In the genomic region with DNA sequence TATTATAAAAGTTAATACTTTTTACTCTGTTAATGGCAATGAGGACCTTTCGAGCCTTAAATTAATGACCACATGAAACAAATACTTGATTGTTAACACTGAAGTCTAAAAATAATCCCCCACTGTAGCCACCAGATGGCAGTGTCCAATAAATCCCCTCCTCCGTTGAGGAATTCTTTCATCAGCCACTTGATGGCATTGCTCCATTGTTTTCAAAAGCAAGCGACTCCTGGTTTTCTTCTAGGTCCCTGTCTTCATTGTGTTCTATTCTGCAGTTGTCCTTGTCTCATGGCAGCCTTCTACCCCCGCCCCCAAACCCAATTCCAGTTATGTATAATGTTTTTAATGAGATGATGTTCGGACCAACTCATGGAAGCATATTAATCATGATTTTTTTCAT, we compare ENCODE assay signal across 8 mouse cellular contexts.
DNase-seq lines count a peak whose midpoint lies in the region; ATAC-seq and TF ChIP-seq lines count a peak whose summit lies in the region.

No protein-coding gene starts in this region.

- H3K36me3 ChIP-seq in liver, adult 2 months (ENCODE audit: control insufficient read depth, insufficient read depth, low read length), result no peaks in the 10 kb centered on the region
- no peaks in the 10 kb centered on the region for H3K36me3 ChIP-seq in liver, embryonic 11.5 days (ENCODE audit: control insufficient read depth, insufficient read depth, low read length)
- no peaks in the 10 kb centered on the region for H3K36me3 ChIP-seq in hindbrain, embryonic 16.5 days (ENCODE audit: control insufficient read depth, insufficient read depth, low read length)
- H3K36me3 ChIP-seq in liver, postnatal 0 days (replicated peaks; ENCODE audit: insufficient read depth, low read length), result no peaks in the 10 kb centered on the region
- H3K36me3 ChIP-seq in thymus, adult 2 months (ENCODE audit: control insufficient read depth, insufficient read depth, low read length), result no peaks in the 10 kb centered on the region

- no peaks in the 10 kb centered on the region for H3K27me3 ChIP-seq in liver, adult 2 months (ENCODE audit: control insufficient read depth, insufficient read depth, low read length)
- no peaks in the 10 kb centered on the region for H3K27me3 ChIP-seq in liver, embryonic 11.5 days (replicated peaks; ENCODE audit: control insufficient read depth, insufficient read depth, low read length)
- H3K27me3 ChIP-seq in hindbrain, embryonic 16.5 days (replicated peaks; ENCODE audit: control insufficient read depth, insufficient read depth, low read length), result no peaks in the 10 kb centered on the region
- H3K27me3 ChIP-seq in liver, postnatal 0 days (ENCODE audit: insufficient read depth, low read length), result no peaks in the 10 kb centered on the region
- no peaks in the 10 kb centered on the region for H3K27me3 ChIP-seq in thymus, adult 2 months (ENCODE audit: control insufficient read depth, insufficient read depth, low read length)

- TF ChIP-seq CTCF in liver, adult 2 months (IDR thresholded peaks at IDR 0.05; ENCODE audit: low read depth, low read length), result 0 out of 2 replicates have a peak, but pooled peaks have one; percentile 8
- TF ChIP-seq CTCF in liver, postnatal 0 days (IDR thresholded peaks at IDR 0.05; ENCODE audit: low read depth), result peak; percentile 77
- TF ChIP-seq CTCF in thymus, adult 2 months (IDR thresholded peaks at IDR 0.05; ENCODE audit: borderline replicate concordance, control insufficient read depth, extremely low read depth, insufficient read depth, low read length, poor library complexity), result no peak

- WGBS in liver, adult 2 months, result 16% methylated on average over 5 of the region's 5 CpGs
- 20% methylated on average over 5 of the region's 5 CpGs for WGBS in liver, embryonic 11.5 days
- WGBS in hindbrain, embryonic 16.5 days, result 16% methylated on average over 5 of the region's 5 CpGs
- WGBS in liver, postnatal 0 days (ENCODE audit: insufficient replicate concordance), result 14% methylated on average over 5 of the region's 5 CpGs
- WGBS in thymus, adult 2 months, result 22% methylated on average over 5 of the region's 5 CpGs

- no peaks in the 10 kb centered on the region for H3K79me2 ChIP-seq in liver, adult 2 months (ENCODE audit: control insufficient read depth, insufficient read depth, low read length)

- no peaks in the 10 kb centered on the region for H3K4me1 ChIP-seq in liver, adult 2 months (ENCODE audit: control insufficient read depth, insufficient read depth, low read length)
- H3K4me1 ChIP-seq in liver, embryonic 11.5 days (replicated peaks; ENCODE audit: control insufficient read depth, insufficient read depth, low read length), result no peaks in the 10 kb centered on the region
- H3K4me1 ChIP-seq in hindbrain, embryonic 16.5 days (ENCODE audit: control insufficient read depth, insufficient read depth, low read depth, low read length), result no peaks in the 10 kb centered on the region
- no peaks in the 10 kb centered on the region for H3K4me1 ChIP-seq in liver, postnatal 0 days (ENCODE audit: insufficient read depth)
- no peaks in the 10 kb centered on the region for H3K4me1 ChIP-seq in thymus, adult 2 months (replicated peaks; ENCODE audit: control insufficient read depth, insufficient read depth, low read length)

- DNase-seq in liver, adult 2 months (ENCODE audit: extremely low read depth, low read depth, low spot score), result peak; percentile 47
- no peak for DNase-seq in liver, embryonic 11.5 days (ENCODE audit: low spot score)
- peak; percentile 59 for DNase-seq in adrenal gland, postnatal 10 days
- DNase-seq in embryo, embryonic 9.5 days (ENCODE audit: extremely low spot score), result peak; percentile 56
- DNase-seq in liver, postnatal 0 days, result peak; percentile 14
- DNase-seq in right cerebral cortex, adult 18-20 months, result peak; percentile 55
- no peak for DNase-seq in thymus, adult 2 months

- no peak for ATAC-seq in liver, embryonic 11.5 days (replicated peaks; ENCODE audit: low FRiP score)
- ATAC-seq in hindbrain, embryonic 16.5 days, result peak; percentile 70; the same call in 1 of the 2 replicates
- no peak for ATAC-seq in liver, postnatal 0 days

- H3K4me2 ChIP-seq in liver, embryonic 11.5 days, result no peak overlapping the region
- H3K4me2 ChIP-seq in hindbrain, embryonic 16.5 days (ENCODE audit: low read length), result no peak overlapping the region
- no peak overlapping the region for H3K4me2 ChIP-seq in liver, postnatal 0 days (ENCODE audit: low read depth, low read length)

- no peaks in the 10 kb centered on the region for H3K9me3 ChIP-seq in liver, embryonic 11.5 days (ENCODE audit: control insufficient read depth, low read length)
- H3K9me3 ChIP-seq in hindbrain, embryonic 16.5 days (ENCODE audit: control insufficient read depth, low read length), result no peaks in the 10 kb centered on the region
- no peaks in the 10 kb centered on the region for H3K9me3 ChIP-seq in liver, postnatal 0 days (ENCODE audit: low read length)

- H3K4me3 ChIP-seq in liver, adult 2 months (ENCODE audit: insufficient read depth, low read depth, low read length), result no peak overlapping the region
- no peak overlapping the region for H3K4me3 ChIP-seq in liver, embryonic 11.5 days (ENCODE audit: low read depth, low read length)
- H3K4me3 ChIP-seq in hindbrain, embryonic 16.5 days (ENCODE audit: low read length), result no peak overlapping the region
- no peak overlapping the region for H3K4me3 ChIP-seq in liver, postnatal 0 days (ENCODE audit: low read depth, low read length)
- H3K4me3 ChIP-seq in thymus, adult 2 months (ENCODE audit: control insufficient read depth, insufficient read depth, low read length), result no peak overlapping the region

- no peak for TF ChIP-seq EP300 in liver, postnatal 0 days (IDR thresholded peaks at IDR 0.05; ENCODE audit: low read depth)

- H3K27ac ChIP-seq in liver, adult 2 months (replicated peaks; ENCODE audit: insufficient read depth, low read depth, low read length), result no peak overlapping the region
- no peak overlapping the region for H3K27ac ChIP-seq in liver, embryonic 11.5 days (ENCODE audit: low read depth, low read length)
- no peak overlapping the region for H3K27ac ChIP-seq in hindbrain, embryonic 16.5 days (ENCODE audit: low read depth, low read length)
- no peak overlapping the region for H3K27ac ChIP-seq in liver, postnatal 0 days (ENCODE audit: low read depth)
- no peak overlapping the region for H3K27ac ChIP-seq in thymus, adult 2 months (ENCODE audit: control insufficient read depth, insufficient read depth, low read length)

- no peak for TF ChIP-seq POLR2A in liver, adult 2 months (IDR thresholded peaks at IDR 0.05; ENCODE audit: extremely low read depth, insufficient read depth, low read length)
- no peak for TF ChIP-seq POLR2A in thymus, adult 2 months (IDR thresholded peaks at IDR 0.05; ENCODE audit: control insufficient read depth, extremely low read depth, insufficient read depth, low read length, poor library complexity)

- no peak overlapping the region for H3K9ac ChIP-seq in liver, adult 2 months (ENCODE audit: low read depth, low read length)
- no peak overlapping the region for H3K9ac ChIP-seq in liver, embryonic 11.5 days (ENCODE audit: low read depth, low read length)
- no peak overlapping the region for H3K9ac ChIP-seq in hindbrain, embryonic 16.5 days (ENCODE audit: low read depth, low read length)
- no peak overlapping the region for H3K9ac ChIP-seq in liver, postnatal 0 days (replicated peaks)

Comparison
In these comparisons a context has a peak if more than half of its experiments do, and no peak if none do; other contexts are left out.
1. DNase-seq: peak in liver, adult 2 months (single experiment), adrenal gland, postnatal 10 days (single experiment), embryo, embryonic 9.5 days (single experiment), liver, postnatal 0 days (single experiment) and right cerebral cortex, adult 18-20 months (single experiment); none in liver, embryonic 11.5 days (single experiment) and thymus, adult 2 months (single experiment).